Mouse (Mus musculus) lung, postnatal 0 days (tissue): ENCODE data around the gene Lce1l. TPM values are rescaled to one million over a fixed set of nuclear protein-coding genes. Genes with fewer than 3 reads are reported as not detected.
"Not testable (repeated sequence)": the region's sequence is repeated elsewhere in the genome, so short reads cannot be mapped to it uniquely, and the experiment has no call there.

Experiments
- ATAC-seq: fragments of 200-750 bp; cut with Nextera tagmentation; 2 replicates; pipeline ENCODE4 v1.8.0; 2017; ENCODE audit warnings: moderate library complexity
- DNase-seq: peaks from one replicate; pipeline ENCODE4 v3.0.0-alpha.2; 2016; ENCODE audit warnings: low spot score
- H3K27ac ChIP-seq: fragments of 300-500 bp; sonication (generic); 2 replicates; pipeline ENCODE4 v1.5.1; 2014; ENCODE audit warnings: antibody characterized with exemption, mild to moderate bottlenecking, low read length, mixed read lengths
- H3K27me3 ChIP-seq: fragments of 300-500 bp; sonication (generic); replicated peaks from 2 replicates; pipeline ENCODE4 v1.6.1; 2014; ENCODE audit warnings: low read length, mixed read lengths; ENCODE audit not compliant: insufficient read depth
- H3K36me3 ChIP-seq: fragments of 300-500 bp; sonication (generic); 2 replicates; pipeline ENCODE4 v1.6.1; 2014; ENCODE audit warnings: low read length, mixed read lengths; ENCODE audit not compliant: insufficient read depth
- H3K4me1 ChIP-seq: fragments of 300-500 bp; sonication (generic); 2 replicates; pipeline ENCODE4 v1.6.1; 2014; ENCODE audit warnings: antibody characterized with exemption, low read depth, low read length, mixed read lengths; ENCODE audit not compliant: insufficient read depth
- H3K4me2 ChIP-seq: fragments of 300-500 bp; sonication (generic); replicated peaks from 2 replicates; pipeline ENCODE4 v1.6.1; 2014; ENCODE audit warnings: low read depth, mild to moderate bottlenecking, low read length, moderate library complexity, mixed read lengths
- H3K4me3 ChIP-seq: fragments of 300-500 bp; sonication (generic); 2 replicates; pipeline ENCODE4 v1.5.1; 2014; ENCODE audit warnings: low read depth, low read length
- H3K9ac ChIP-seq: fragments of 300-500 bp; sonication (generic); replicated peaks from 2 replicates; pipeline ENCODE4 v1.6.1; 2014; ENCODE audit warnings: low read depth, mild to moderate bottlenecking
- H3K9me3 ChIP-seq: fragments of 300-500 bp; sonication (generic); 2 replicates; pipeline ENCODE4 v1.6.1; 2016; ENCODE audit warnings: low read length, mixed read lengths
- CTCF ChIP-seq: IDR thresholded peaks from 2 replicates; pipeline ENCODE4 v1.5.1; 2016; ENCODE audit warnings: antibody characterized with exemption, mild to moderate bottlenecking
- EP300 ChIP-seq: IDR thresholded peaks from 2 replicates; pipeline ENCODE4 v1.6.1; 2016; ENCODE audit warnings: antibody characterized with exemption, mild to moderate bottlenecking, control low read depth
- WGBS: fragments of 180-500 bp; shearing (Covaris S2); extraction: QIAGEN DNeasy Blood & Tissue Kit; methylation state at CpG from one replicate; pipeline ENCODE4 v1.1.7; 2014; 5-methylcytosine and 5-hydroxymethylcytosine counted together
- polyA plus RNA-seq: library from polyadenylated mRNA; unstranded; fragments of >200 nt; fragmentation: Nextera tagmentation; extraction: Ambion mirVana; gene quantifications from 2 replicates; pipeline ENCODE4 v1.2.1, GENCODE M21; 2015

Lce1l gene
- not detected in 2 replicates for polyA plus RNA-seq

- Histone ChIP-seq H3K27ac (no peak within 1 kb of the TSS), H3K4me3 (no peak within 1 kb of the TSS), H3K27me3 (no peaks in the 10 kb centered on the region), H3K9me3 (no peaks in the 10 kb centered on the region), H3K4me2 (no peak within 1 kb of the TSS), H3K36me3 (no peaks in the 10 kb centered on the region), H3K9ac (no peak within 1 kb of the TSS), H3K4me1 (no peaks in the 10 kb centered on the region)
- no peak for ATAC-seq
- TF ChIP-seq CTCF (no peak), EP300 (no peak)
- 72% methylated on average over 3 of the region's 3 CpGs for WGBS
- no peak for DNase-seq
Measured at GRCm38 (mm10) chr3:92851186-92851585, at the start of gene Lce1l. TSS of gene Lce1l (minus strand) at chr3:92851286.

- Histone ChIP-seq H3K9me3 (no peaks in the 10 kb centered on the region), H3K36me3 (no peaks in the 10 kb centered on the region), H3K4me1 (no peaks in the 10 kb centered on the region), H3K9ac (no peak overlapping the region), H3K27ac (no peak overlapping the region), H3K4me2 (no peak overlapping the region), H3K4me3 (no peak overlapping the region), H3K27me3 (no peaks in the 10 kb centered on the region)
- 32% methylated on average over 1 of the region's 1 CpGs for WGBS
- DNase-seq (no peak), ATAC-seq (no peak)
- TF ChIP-seq CTCF (no peak), EP300 (no peak)
Measured at GRCm38 (mm10) chr3:92894489-92894888, 43.4 kb upstream of the Lce1l start.

- no peaks in the 10 kb centered on the region for H3K9me3 ChIP-seq
- WGBS: 31% methylated on average over 3 of the region's 3 CpGs
- H3K9ac ChIP-seq: no peak overlapping the region
- no peaks in the 10 kb centered on the region for H3K4me1 ChIP-seq
- H3K27me3 ChIP-seq: no peaks in the 10 kb centered on the region
- no peak overlapping the region for H3K4me3 ChIP-seq
- H3K27ac ChIP-seq: no peak overlapping the region
- TF ChIP-seq EP300 (no peak), CTCF (no peak)
- H3K36me3 ChIP-seq: no peaks in the 10 kb centered on the region
- peak; percentile 59 for DNase-seq
- ATAC-seq: peak; percentile 38
- H3K4me2 ChIP-seq: no peak overlapping the region
Measured at GRCm38 (mm10) chr3:92894063-92894462, 43.0 kb upstream of the Lce1l start.

GRCm38 (mm10) chr3:92874180-92874579 lies 23.1 kb upstream of the Lce1l start:
- TF ChIP-seq EP300 (no peak), CTCF (no peak)
- Histone ChIP-seq H3K27ac (no peak overlapping the region), H3K4me3 (no peak overlapping the region), H3K9ac (no peak overlapping the region), H3K4me1 (no peaks in the 10 kb centered on the region), H3K27me3 (no peaks in the 10 kb centered on the region), H3K4me2 (no peak overlapping the region), H3K9me3 (no peaks in the 10 kb centered on the region), H3K36me3 (no peaks in the 10 kb centered on the region)
- 83% methylated on average over 3 of the region's 3 CpGs for WGBS
- ATAC-seq (no peak), DNase-seq (no peak)

- DNase-seq: no peak
- no peaks in the 10 kb centered on the region for H3K9me3 ChIP-seq
- H3K4me1 ChIP-seq: no peaks in the 10 kb centered on the region
- no peaks in the 10 kb centered on the region for H3K27me3 ChIP-seq
- WGBS: 74% methylated on average over 4 of the region's 4 CpGs
- no peak for TF ChIP-seq EP300
- no peak for TF ChIP-seq CTCF
- no peak within 1 kb of the TSS for H3K4me2 ChIP-seq
- no peak for ATAC-seq
- no peak within 1 kb of the TSS for H3K27ac ChIP-seq
- no peak within 1 kb of the TSS for H3K9ac ChIP-seq
- H3K4me3 ChIP-seq: no peak within 1 kb of the TSS
- no peaks in the 10 kb centered on the region for H3K36me3 ChIP-seq
Measured at GRCm38 (mm10) chr3:92870116-92870515, 19.0 kb upstream of the Lce1l start, which contains the start of gene 2310050C09Rik. TSS of gene 2310050C09Rik (minus strand) at chr3:92870216.

GRCm38 (mm10) chr3:92827108-92827507 lies 24.0 kb downstream of the Lce1l start, which contains the start of gene Kprp:
TSS of gene Kprp (minus strand) at chr3:92827247.
- Histone ChIP-seq H3K9me3 (no peaks in the 10 kb centered on the region), H3K27ac (no peak within 1 kb of the TSS), H3K4me3 (no peak within 1 kb of the TSS), H3K4me2 (no peak within 1 kb of the TSS), H3K9ac (no peak within 1 kb of the TSS), H3K4me1 (no peaks in the 10 kb centered on the region), H3K27me3 (no peaks in the 10 kb centered on the region), H3K36me3 (no peaks in the 10 kb centered on the region)
- 19% methylated on average over 1 of the region's 1 CpGs for WGBS
- DNase-seq (no peak), ATAC-seq (no peak)
- no peak for TF ChIP-seq CTCF
- TF ChIP-seq EP300: no peak

- 7% methylated on average over 1 of the region's 1 CpGs for WGBS
- no peak overlapping the region for H3K4me3 ChIP-seq
Measured at GRCm38 (mm10) chr3:92825808-92826207, 25.3 kb downstream of the Lce1l start.

GRCm38 (mm10) chr3:92816036-92816435 lies 35.0 kb downstream of the Lce1l start:
- not testable (repeated sequence) for H3K9me3 ChIP-seq, H3K4me3 ChIP-seq, H3K9ac ChIP-seq, DNase-seq, H3K27me3 ChIP-seq, H3K4me2 ChIP-seq, H3K27ac ChIP-seq, ATAC-seq, H3K4me1 ChIP-seq, H3K36me3 ChIP-seq
- 90% methylated on average over 2 of the region's 2 CpGs for WGBS

More at GRCm38 (mm10) chr3:92825808-92826207, 25.3 kb downstream of the Lce1l start:
- no peak for ATAC-seq
- no peaks in the 10 kb centered on the region for H3K4me1 ChIP-seq
- TF ChIP-seq CTCF (no peak), EP300 (no peak)
- no peak overlapping the region for H3K27ac ChIP-seq
- H3K36me3 ChIP-seq: no peaks in the 10 kb centered on the region
- H3K9ac ChIP-seq: no peak overlapping the region
- DNase-seq: no peak
- no peaks in the 10 kb centered on the region for H3K27me3 ChIP-seq
- no peaks in the 10 kb centered on the region for H3K9me3 ChIP-seq
- no peak overlapping the region for H3K4me2 ChIP-seq
